Mouse (Mus musculus): ENCODE data around the gene Rere. TPM values are rescaled to one million over a fixed set of nuclear protein-coding genes. Genes with fewer than 3 reads are reported as not detected.
A peak's percentile ranks its signal among the peaks of the same experiment; 100 is the strongest.

Rere gene
- polyA plus RNA-seq, 1 experiment from 2014 or later, result 29.0 TPM

DNA sequence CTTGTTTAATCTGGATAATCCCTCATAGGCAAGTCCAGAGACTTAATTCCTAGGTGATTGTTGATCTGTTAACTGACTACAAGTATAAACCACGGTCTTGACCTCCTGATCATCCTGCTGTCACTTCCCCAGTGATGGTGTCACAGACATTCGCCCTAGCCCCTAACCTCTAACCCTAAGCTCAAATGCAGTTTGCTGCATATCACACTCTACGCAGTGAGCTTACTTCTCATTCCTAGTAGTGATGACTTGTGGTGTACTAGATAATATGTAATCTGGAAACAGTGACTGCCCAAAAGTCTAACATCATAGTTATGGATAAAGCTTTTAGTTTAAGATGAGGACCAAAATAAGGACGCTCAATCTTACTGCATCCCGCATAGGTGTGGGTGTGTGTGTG is 304.8 kb downstream of the Rere start:
- H3K4me1 ChIP-seq (ENCODE audit: control insufficient read depth, insufficient read depth, low read length), result peaks cover 57% of the 10 kb centered on the region
- H3K4me3 ChIP-seq (ENCODE audit: low read depth, low read length), result no peak overlapping the region
- no peaks in the 10 kb centered on the region for H3K36me3 ChIP-seq (ENCODE audit: control insufficient read depth, insufficient read depth, low read length)
- H3K4me2 ChIP-seq (ENCODE audit: low read length), result no peak overlapping the region
- ATAC-seq, result no peak
- H3K27ac ChIP-seq (ENCODE audit: low read length), result no peak overlapping the region
- H3K27me3 ChIP-seq (ENCODE audit: control insufficient read depth, insufficient read depth, low read depth, low read length), result no peaks in the 10 kb centered on the region
- H3K9ac ChIP-seq (ENCODE audit: low read depth, low read length), result no peak overlapping the region
- 86% methylated on average over 5 of the region's 5 CpGs for WGBS
- no peaks in the 10 kb centered on the region for H3K9me3 ChIP-seq (replicated peaks; ENCODE audit: control insufficient read depth, low read length, poor library complexity, severe bottlenecking)

- H3K36me3 ChIP-seq (ENCODE audit: control insufficient read depth, insufficient read depth, low read length), result no peaks in the 10 kb centered on the region
- H3K9me3 ChIP-seq (replicated peaks; ENCODE audit: control insufficient read depth, low read length, poor library complexity, severe bottlenecking), result no peaks in the 10 kb centered on the region
- no peak for ATAC-seq
- no peak overlapping the region for H3K4me3 ChIP-seq (ENCODE audit: low read depth, low read length)
- no peaks in the 10 kb centered on the region for H3K27me3 ChIP-seq (ENCODE audit: control insufficient read depth, insufficient read depth, low read depth, low read length)
- H3K27ac ChIP-seq (ENCODE audit: low read length), result 0 out of 2 replicates have a peak overlapping the region, but pooled peaks have one; percentile 3
- H3K4me1 ChIP-seq (ENCODE audit: control insufficient read depth, insufficient read depth, low read length), result peaks cover 50% of the 10 kb centered on the region
- 83% methylated on average over 8 of the region's 8 CpGs for WGBS
- no peak overlapping the region for H3K4me2 ChIP-seq (ENCODE audit: low read length)
- H3K9ac ChIP-seq (ENCODE audit: low read depth, low read length), result no peak overlapping the region
Observed at GRCm38 (mm10) chr4:150587597-150588299, 306.3 kb downstream of the Rere start.

GRCm38 (mm10) chr4:150588300-150588621 is 306.8 kb downstream of the Rere start:
- ATAC-seq, result no peak
- H3K4me1 ChIP-seq (ENCODE audit: control insufficient read depth, insufficient read depth, low read length), result peaks cover 48% of the 10 kb centered on the region

DNA sequence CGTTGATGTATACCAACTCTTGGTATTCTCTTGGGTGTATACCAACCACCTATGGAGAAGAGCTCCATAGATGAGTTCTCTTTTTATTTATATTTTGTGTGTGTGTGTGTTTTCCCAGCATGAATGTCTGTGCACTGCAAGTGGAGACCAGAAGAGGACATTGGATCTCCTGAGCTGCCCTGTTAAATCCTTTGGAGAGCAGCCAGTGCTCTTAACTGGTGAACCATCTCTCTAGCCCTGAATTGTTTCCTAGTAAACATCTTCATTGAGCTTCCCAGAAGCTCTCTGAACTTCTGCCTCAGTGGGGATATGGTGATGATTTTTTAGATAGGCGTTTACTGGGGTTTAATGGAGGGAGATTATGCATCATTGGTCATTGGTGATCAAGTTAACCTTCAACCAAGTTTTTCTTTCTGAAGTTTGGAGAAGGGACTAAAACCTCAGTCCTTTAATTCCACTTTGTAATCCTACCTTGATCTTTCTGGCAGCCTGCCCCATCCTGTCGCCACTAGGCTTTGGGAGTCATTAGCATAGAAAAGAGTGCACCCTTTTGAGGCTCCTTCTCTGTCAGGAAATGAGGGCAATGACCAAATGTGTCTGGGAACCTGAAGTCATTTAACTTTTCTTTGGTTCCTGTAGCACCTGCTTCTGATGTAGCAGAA is 309.3 kb downstream of the Rere start:
- Histone ChIP-seq H3K4me2 (ENCODE audit: low read length) (no peak overlapping the region), H3K9ac (ENCODE audit: low read depth, low read length) (no peak overlapping the region), H3K27me3 (ENCODE audit: control insufficient read depth, insufficient read depth, low read depth, low read length) (no peaks in the 10 kb centered on the region), H3K4me3 (ENCODE audit: low read depth, low read length) (no peak overlapping the region), H3K27ac (ENCODE audit: low read length) (0 out of 2 replicates have a peak overlapping the region, but pooled peaks have one; percentile 25), H3K4me1 (ENCODE audit: control insufficient read depth, insufficient read depth, low read length) (peaks cover 31% of the 10 kb centered on the region), H3K9me3 (replicated peaks; ENCODE audit: control insufficient read depth, low read length, poor library complexity, severe bottlenecking) (no peaks in the 10 kb centered on the region), H3K36me3 (ENCODE audit: control insufficient read depth, insufficient read depth, low read length) (no peaks in the 10 kb centered on the region)
- 41% methylated on average over 3 of the region's 3 CpGs for WGBS
- ATAC-seq, result no peak

More at GRCm38 (mm10) chr4:150588300-150588621, 306.8 kb downstream of the Rere start:
- H3K9me3 ChIP-seq (replicated peaks; ENCODE audit: control insufficient read depth, low read length, poor library complexity, severe bottlenecking), result no peaks in the 10 kb centered on the region
- no peak overlapping the region for H3K4me3 ChIP-seq (ENCODE audit: low read depth, low read length)
- no peaks in the 10 kb centered on the region for H3K27me3 ChIP-seq (ENCODE audit: control insufficient read depth, insufficient read depth, low read depth, low read length)
- H3K27ac ChIP-seq (ENCODE audit: low read length), result no peak overlapping the region
- no peaks in the 10 kb centered on the region for H3K36me3 ChIP-seq (ENCODE audit: control insufficient read depth, insufficient read depth, low read length)
- H3K9ac ChIP-seq (ENCODE audit: low read depth, low read length), result no peak overlapping the region
- 89% methylated on average over 2 of the region's 2 CpGs for WGBS
- no peak overlapping the region for H3K4me2 ChIP-seq (ENCODE audit: low read length)

GRCm38 (mm10) chr4:150591602-150592001 is 310.2 kb downstream of the Rere start:
- peaks cover 31% of the 10 kb centered on the region for H3K4me1 ChIP-seq (ENCODE audit: control insufficient read depth, insufficient read depth, low read length)
- H3K9ac ChIP-seq (ENCODE audit: low read depth, low read length), result no peak overlapping the region
- no peaks in the 10 kb centered on the region for H3K36me3 ChIP-seq (ENCODE audit: control insufficient read depth, insufficient read depth, low read length)
- H3K27me3 ChIP-seq (ENCODE audit: control insufficient read depth, insufficient read depth, low read depth, low read length), result no peaks in the 10 kb centered on the region
- no peak overlapping the region for H3K4me3 ChIP-seq (ENCODE audit: low read depth, low read length)
- no peaks in the 10 kb centered on the region for H3K9me3 ChIP-seq (replicated peaks; ENCODE audit: control insufficient read depth, low read length, poor library complexity, severe bottlenecking)
- ATAC-seq, result no peak
- WGBS, result 68% methylated on average over 4 of the region's 4 CpGs
- H3K27ac ChIP-seq (ENCODE audit: low read length), result no peak overlapping the region
- H3K4me2 ChIP-seq (ENCODE audit: low read length), result no peak overlapping the region

GRCm38 (mm10) chr4:150592087-150592486 is 310.6 kb downstream of the Rere start:
- Histone ChIP-seq H3K4me2 (ENCODE audit: low read length) (no peak overlapping the region), H3K36me3 (ENCODE audit: control insufficient read depth, insufficient read depth, low read length) (no peaks in the 10 kb centered on the region), H3K9ac (ENCODE audit: low read depth, low read length) (no peak overlapping the region), H3K4me3 (ENCODE audit: low read depth, low read length) (no peak overlapping the region), H3K4me1 (ENCODE audit: control insufficient read depth, insufficient read depth, low read length) (peaks cover 26% of the 10 kb centered on the region), H3K27ac (ENCODE audit: low read length) (0 out of 2 replicates have a peak overlapping the region, but pooled peaks have one; percentile 12), H3K27me3 (ENCODE audit: control insufficient read depth, insufficient read depth, low read depth, low read length) (no peaks in the 10 kb centered on the region), H3K9me3 (replicated peaks; ENCODE audit: control insufficient read depth, low read length, poor library complexity, severe bottlenecking) (no peaks in the 10 kb centered on the region)
- no peak for ATAC-seq
- WGBS, result 78% methylated on average over 6 of the region's 6 CpGs

GRCm38 (mm10) chr4:150593473-150594217 is 312.2 kb downstream of the Rere start:
- Histone ChIP-seq H3K27ac (ENCODE audit: low read length) (peak overlapping the region; percentile 18; the same call in 1 of the 2 replicates), H3K36me3 (ENCODE audit: control insufficient read depth, insufficient read depth, low read length) (no peaks in the 10 kb centered on the region), H3K9ac (ENCODE audit: low read depth, low read length) (no peak overlapping the region), H3K4me3 (ENCODE audit: low read depth, low read length) (no peak overlapping the region), H3K4me1 (ENCODE audit: control insufficient read depth, insufficient read depth, low read length) (peaks cover 19% of the 10 kb centered on the region), H3K9me3 (replicated peaks; ENCODE audit: control insufficient read depth, low read length, poor library complexity, severe bottlenecking) (no peaks in the 10 kb centered on the region), H3K27me3 (ENCODE audit: control insufficient read depth, insufficient read depth, low read depth, low read length) (no peaks in the 10 kb centered on the region), H3K4me2 (ENCODE audit: low read length) (no peak overlapping the region)
- 84% methylated on average over 4 of the region's 4 CpGs for WGBS
- ATAC-seq, result no peak

DNA sequence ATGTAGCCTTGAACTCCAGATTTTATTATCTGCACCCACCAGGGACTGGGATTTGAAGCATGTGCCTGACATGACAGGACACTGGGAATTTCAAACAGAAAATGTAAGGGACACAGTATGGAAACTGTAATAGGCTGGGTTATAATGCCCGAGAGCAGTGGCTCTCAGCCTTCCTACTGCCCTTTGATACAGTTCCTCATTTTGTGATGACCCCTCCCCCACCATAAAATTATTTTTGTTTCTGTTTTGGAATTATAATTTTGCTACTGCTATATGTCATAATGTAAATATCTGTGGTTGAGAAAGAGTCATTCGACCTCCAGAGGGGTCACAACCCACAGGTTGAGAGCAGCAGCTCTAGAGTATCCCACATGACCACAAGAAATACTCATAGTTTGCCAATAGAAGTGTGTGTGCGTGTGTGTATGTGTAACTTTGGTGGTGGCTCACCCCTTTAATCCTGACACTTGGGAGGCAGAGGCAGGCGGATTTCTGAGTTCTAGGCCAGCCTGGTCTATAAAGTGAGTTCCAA is 312.9 kb downstream of the Rere start:
- H3K36me3 ChIP-seq (ENCODE audit: control insufficient read depth, insufficient read depth, low read length), result no peaks in the 10 kb centered on the region
- no peak overlapping the region for H3K4me3 ChIP-seq (ENCODE audit: low read depth, low read length)
- peaks cover 21% of the 10 kb centered on the region for H3K4me1 ChIP-seq (ENCODE audit: control insufficient read depth, insufficient read depth, low read length)
- no peak overlapping the region for H3K9ac ChIP-seq (ENCODE audit: low read depth, low read length)
- no peak overlapping the region for H3K4me2 ChIP-seq (ENCODE audit: low read length)
- ATAC-seq, result no peak
- H3K27ac ChIP-seq (ENCODE audit: low read length), result no peak overlapping the region
- WGBS, result 90% methylated on average over 4 of the region's 4 CpGs
- H3K27me3 ChIP-seq (ENCODE audit: control insufficient read depth, insufficient read depth, low read depth, low read length), result no peaks in the 10 kb centered on the region
- H3K9me3 ChIP-seq (replicated peaks; ENCODE audit: control insufficient read depth, low read length, poor library complexity, severe bottlenecking), result no peaks in the 10 kb centered on the region
